Mouse (Mus musculus) intestine, embryonic 16.5 days (tissue): ENCODE data around the gene H2al2b. TPM values are rescaled to one million over a fixed set of nuclear protein-coding genes. Genes with fewer than 3 reads are reported as not detected.
"Not testable (repeated sequence)": the region's sequence is repeated elsewhere in the genome, so short reads cannot be mapped to it uniquely, and the experiment has no call there.

Experiments
- ATAC-seq: fragments of 200-750 bp; cut with Nextera tagmentation; 2 replicates; pipeline ENCODE4 v1.8.0; 2017; ENCODE audit warnings: moderate TSS enrichment, moderate library complexity
- H3K27ac ChIP-seq: fragments of 300-500 bp; sonication (generic); 2 replicates; pipeline ENCODE4 v1.5.1; 2014; ENCODE audit warnings: mild to moderate bottlenecking, low read length
- H3K27me3 ChIP-seq: fragments of 300-500 bp; sonication (generic); replicated peaks from 2 replicates; pipeline ENCODE4 v1.6.1; 2014; ENCODE audit warnings: low read length, control low read depth, mixed read lengths; ENCODE audit not compliant: control insufficient read depth, insufficient read depth
- H3K36me3 ChIP-seq: fragments of 300-500 bp; sonication (generic); 2 replicates; pipeline ENCODE4 v1.6.1; 2014; ENCODE audit warnings: low read length, control low read depth; ENCODE audit not compliant: control insufficient read depth, insufficient read depth
- H3K4me1 ChIP-seq: fragments of 300-500 bp; sonication (generic); 2 replicates; pipeline ENCODE4 v1.6.1; 2014; ENCODE audit warnings: low read length, control low read depth, mixed read lengths; ENCODE audit not compliant: control insufficient read depth, insufficient read depth
- H3K4me2 ChIP-seq: fragments of 300-500 bp; sonication (generic); 2 replicates; pipeline ENCODE4 v1.6.1; 2014; ENCODE audit warnings: low read depth, low read length, control low read depth
- H3K4me3 ChIP-seq: fragments of 300-500 bp; sonication (generic); 2 replicates; pipeline ENCODE4 v1.5.1; 2014; ENCODE audit warnings: mild to moderate bottlenecking, low read length
- H3K9ac ChIP-seq: fragments of 300-500 bp; sonication (generic); 2 replicates; pipeline ENCODE4 v1.6.1; 2014; ENCODE audit warnings: low read depth, low read length
- H3K9me3 ChIP-seq: fragments of 300-500 bp; sonication (generic); 2 replicates; pipeline ENCODE4 v1.6.1; 2016; ENCODE audit warnings: low read length, control low read depth; ENCODE audit not compliant: control insufficient read depth
- WGBS: fragments of 180-500 bp; shearing (Covaris S2); extraction: QIAGEN DNeasy Blood & Tissue Kit; methylation state at CpG from one replicate; pipeline ENCODE4 v1.1.7; 2014; 5-methylcytosine and 5-hydroxymethylcytosine counted together
- polyA plus RNA-seq: library from polyadenylated mRNA; unstranded; fragments of >200 nt; fragmentation: Nextera tagmentation; extraction: Ambion mirVana; gene quantifications from 2 replicates; pipeline ENCODE4 v1.2.1, GENCODE M21; 2015

H2al2b gene
- polyA plus RNA-seq, result not detected in 2 replicates

- H3K27ac ChIP-seq, H3K27me3 ChIP-seq, H3K4me1 ChIP-seq, H3K4me2 ChIP-seq, H3K4me3 ChIP-seq, ATAC-seq, H3K36me3 ChIP-seq, H3K9me3 ChIP-seq, H3K9ac ChIP-seq: not testable (repeated sequence)
- WGBS, result no CpG with 5 or more reads among the region's 4 CpGs
Observed at GRCm38 (mm10) chrY:2720574-2720973, at the start of gene H2al2b. H2al2b (minus strand) TSS chrY:2720674.

Other genes with a start within 250 kb of the H2al2b start
- gene H2al2c, start 121.6 kb downstream of the H2al2b start, polyA plus RNA-seq, result not detected in 2 replicates
- not detected in 2 replicates for gene Sry, start 57.0 kb downstream of the H2al2b start, polyA plus RNA-seq
- gene Gm4064, start 75.5 kb upstream of the H2al2b start, polyA plus RNA-seq, result not detected in 2 replicates
- gene Rbmy, start 110.0 kb upstream of the H2al2b start, polyA plus RNA-seq, result not detected in 2 replicates
- not detected in 2 replicates for gene Gm10256, start 110.0 kb upstream of the H2al2b start, polyA plus RNA-seq
- not detected in 2 replicates for gene Gm10352, start 180.3 kb upstream of the H2al2b start, polyA plus RNA-seq
- gene Gm29289, start 211.9 kb upstream of the H2al2b start, polyA plus RNA-seq, result not detected in 2 replicates